In genomic region chr2:35214881-35215358, GRCm38 (mm10) we compare ENCODE assay signal across 8 mouse cellular contexts. TPM values are rescaled to one million over a fixed set of nuclear protein-coding genes. Genes with fewer than 3 reads are reported as not detected.
DNase-seq lines count a peak whose midpoint lies in the region; ATAC-seq lines count a peak whose summit lies in the region.

No protein-coding gene starts in this region.

- peak overlapping the region; percentile 9; the same call in 1 of the 2 replicates for H3K4me3 ChIP-seq in hindbrain, embryonic 13.5 days

- H3K27me3 ChIP-seq in hindbrain, embryonic 13.5 days = 0 out of 2 replicates have a peak, but pooled peaks cover 3% of the 10 kb centered on the region

- peak; percentile 88 for DNase-seq in MN1 (ENCODE audit: low spot score)
- peak; percentile 89 to 92 for DNase-seq in cerebellum, postnatal 10 days
- DNase-seq in frontal cortex, postnatal 14 days (ENCODE audit: low spot score in 2 of 2) = peak; percentile 66 to 82
- peak; percentile 75 to 91 for DNase-seq in layer of hippocampus, postnatal 25 days (ENCODE audit: extremely low spot score in 1 of 2, low spot score in 1 of 2)
- DNase-seq in lung, postnatal 25 days (ENCODE audit: low spot score) = peak; percentile 87
- DNase-seq in retina, embryonic 14.5 days (ENCODE audit: low spot score) = peak; percentile 95
- DNase-seq in thymus, postnatal 4 days = peak; percentile 85

- H3K4me2 ChIP-seq in hindbrain, embryonic 13.5 days = peak overlapping the region; percentile 36

- H3K4me1 ChIP-seq in hindbrain, embryonic 13.5 days (replicated peaks) = peaks cover 14% of the 10 kb centered on the region

- H3K9me3 ChIP-seq in hindbrain, embryonic 13.5 days = no peaks in the 10 kb centered on the region

- no peak overlapping the region for H3K27ac ChIP-seq in hindbrain, embryonic 13.5 days

- no peak overlapping the region for H3K9ac ChIP-seq in hindbrain, embryonic 13.5 days

- no peaks in the 10 kb centered on the region for H3K36me3 ChIP-seq in hindbrain, embryonic 13.5 days

- ATAC-seq in hindbrain, embryonic 13.5 days (ENCODE audit: low FRiP score) = peak; percentile 82; the same call in 1 of the 2 replicates

- 1% methylated on average over 12 of the region's 12 CpGs for WGBS in hindbrain, embryonic 13.5 days

RNA-seq across cellular contexts. Expression of gene Rab14, which starts 14.0 kb away (rescaled TPM):
- polyA plus RNA-seq in hindbrain, embryonic 13.5 days (2015; fragmentation: Nextera tagmentation; extraction: Ambion mirVana) = 462 and 482 TPM in 2 replicates
- total RNA-seq in layer of hippocampus, postnatal 25 days (2021) = 100 to 1,000 TPM; 235 to 236 TPM

RNA-seq across cellular contexts. Expression of gene Gsn, which starts 41.3 kb away (rescaled TPM):
- 27.4 and 28.2 TPM in 2 replicates for polyA plus RNA-seq in hindbrain, embryonic 13.5 days (2015; fragmentation: Nextera tagmentation; extraction: Ambion mirVana)
- total RNA-seq in layer of hippocampus, postnatal 25 days (2021) = 100 to 1,000 TPM; 114 to 138 TPM
